Mouse (Mus musculus) midbrain, postnatal 0 days (tissue): ENCODE data around the gene Icam4. TPM values are rescaled to one million over a fixed set of nuclear protein-coding genes. Genes with fewer than 3 reads are reported as not detected.
"Not testable (repeated sequence)": the region's sequence is repeated elsewhere in the genome, so short reads cannot be mapped to it uniquely, and the experiment has no call there.

Source experiments
- ATAC-seq: fragments of 200-750 bp; cut with Nextera tagmentation; 2 replicates; pipeline ENCODE4 v1.8.0; 2017; ENCODE audit warnings: moderate number of reproducible peaks, mild to moderate bottlenecking, moderate TSS enrichment, moderate library complexity; ENCODE audit not compliant: low FRiP score
- DNase-seq: peaks from one replicate; pipeline ENCODE4 v3.0.0-alpha.2; 2015; ENCODE audit warnings: low spot score
- H3K27ac ChIP-seq: fragments of 300-500 bp; sonication (generic); 2 replicates; pipeline ENCODE4 v1.5.1; 2014; ENCODE audit warnings: low read depth, mild to moderate bottlenecking, low read length, mixed read lengths
- H3K27me3 ChIP-seq: fragments of 300-500 bp; sonication (generic); 2 replicates; pipeline ENCODE4 v1.6.1; 2014; ENCODE audit warnings: low read length, control low read depth, mixed read lengths; ENCODE audit not compliant: insufficient read depth
- H3K36me3 ChIP-seq: fragments of 300-500 bp; sonication (generic); 2 replicates; pipeline ENCODE4 v1.6.1; 2014; ENCODE audit warnings: low read length, control low read depth, mixed read lengths; ENCODE audit not compliant: insufficient read depth
- H3K4me1 ChIP-seq: fragments of 300-500 bp; sonication (generic); 2 replicates; pipeline ENCODE4 v1.6.1; 2014; ENCODE audit warnings: mild to moderate bottlenecking, control low read depth, antibody characterized with exemption, low read length, mixed read lengths; ENCODE audit not compliant: insufficient read depth
- H3K4me2 ChIP-seq: fragments of 300-500 bp; sonication (generic); 2 replicates; pipeline ENCODE4 v1.6.1; 2014; ENCODE audit warnings: low read depth, mild to moderate bottlenecking, low read length, mixed read lengths; ENCODE audit not compliant: poor library complexity, severe bottlenecking
- H3K4me3 ChIP-seq: fragments of 300-500 bp; sonication (generic); 2 replicates; pipeline ENCODE4 v1.5.1; 2014; ENCODE audit warnings: low read depth, mild to moderate bottlenecking, low read length, moderate library complexity
- H3K9ac ChIP-seq: fragments of 300-500 bp; sonication (generic); replicated peaks from 2 replicates; pipeline ENCODE4 v1.6.1; 2014; ENCODE audit warnings: mild to moderate bottlenecking, low read length, moderate library complexity, mixed read lengths; ENCODE audit not compliant: poor library complexity, severe bottlenecking
- H3K9me3 ChIP-seq: fragments of 300-500 bp; sonication (generic); 2 replicates; pipeline ENCODE4 v1.6.1; 2016; ENCODE audit warnings: low read length, control low read depth
- CTCF ChIP-seq: IDR thresholded peaks from 2 replicates; pipeline ENCODE4 v1.5.1; 2016; ENCODE audit warnings: antibody characterized with exemption, mild to moderate bottlenecking
- WGBS: fragments of 180-500 bp; shearing (Covaris S2); extraction: QIAGEN DNeasy Blood & Tissue Kit; methylation state at CpG from one replicate; pipeline ENCODE4 v1.1.7; 2014; 5-methylcytosine and 5-hydroxymethylcytosine counted together
- polyA plus RNA-seq: library from polyadenylated mRNA; unstranded; fragments of >200 nt; fragmentation: Nextera tagmentation; extraction: Ambion mirVana; gene quantifications from 2 replicates; pipeline ENCODE4 v1.2.1, GENCODE M21; 2015
- total RNA-seq: library from RNA; depleted of rRNA; stranded (reverse); fragments of >200 nt; gene quantifications from 2 replicates; pipeline ENCODE4 v1.2.3, GENCODE M21; 2014

The Icam4 gene
- total and polyA plus RNA-seq, 2 experiments from 2014 or later, result 0.30 TPM; not detected in 1

DNA sequence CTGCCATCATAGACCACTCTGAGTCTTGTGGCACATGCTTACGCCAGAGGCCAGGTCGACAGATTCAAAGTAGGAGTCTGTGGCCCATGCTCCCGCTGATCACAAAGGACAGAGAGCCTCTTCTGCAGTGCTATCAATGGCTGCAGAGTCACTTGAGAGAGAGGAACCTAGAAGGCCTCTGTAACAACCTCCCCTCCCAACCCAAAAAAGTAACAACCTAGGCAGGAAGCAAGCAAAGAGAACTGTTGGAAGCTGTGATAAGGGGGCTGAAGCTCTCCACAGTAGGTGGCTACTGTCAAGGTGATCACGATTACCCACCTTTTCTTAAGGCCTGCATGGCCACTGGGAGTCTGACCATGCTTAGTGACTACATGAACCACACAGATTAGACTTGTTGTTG is 14.4 kb downstream of the Icam4 start:
- Histone ChIP-seq H3K27ac (no peak overlapping the region), H3K27me3 (peaks cover 3% of the 10 kb centered on the region; the same call in 1 of the 2 replicates), H3K4me2 (no peak overlapping the region), H3K36me3 (no peaks in the 10 kb centered on the region), H3K4me1 (0 out of 2 replicates have a peak, but pooled peaks cover under 1% of the 10 kb centered on the region), H3K4me3 (no peak overlapping the region), H3K9ac (no peak overlapping the region), H3K9me3 (no peaks in the 10 kb centered on the region)
- 90% methylated on average over 4 of the region's 4 CpGs for WGBS
- DNase-seq (no peak), ATAC-seq (no peak)
- no peak for TF ChIP-seq CTCF

DNA sequence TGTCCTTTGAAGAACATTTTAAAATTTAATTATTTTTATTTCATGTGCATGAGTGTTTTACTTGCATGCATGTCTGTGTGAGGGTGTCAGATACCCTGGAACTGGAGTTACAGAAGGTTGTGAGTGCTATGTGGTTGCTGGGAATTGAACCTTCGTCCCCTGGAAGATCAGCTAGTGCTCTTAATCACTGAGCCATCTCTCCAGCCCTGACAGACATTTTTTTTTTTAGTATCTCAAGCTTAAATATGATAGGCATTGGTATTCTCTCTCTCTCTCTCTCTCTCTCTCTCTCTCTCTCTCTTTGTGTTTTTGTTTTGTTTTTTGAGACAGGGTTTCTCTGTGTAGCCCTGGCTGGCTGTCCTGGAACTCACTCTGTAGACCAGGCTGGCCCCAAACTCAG is 15.6 kb downstream of the Icam4 start:
- not testable (repeated sequence) for ATAC-seq, H3K4me3 ChIP-seq, H3K4me2 ChIP-seq

GRCm38 (mm10) chr9:21045235-21045634 is 16.1 kb downstream of the Icam4 start:
- no peaks in the 10 kb centered on the region for H3K36me3 ChIP-seq
- no peak overlapping the region for H3K4me2 ChIP-seq
- no peak for DNase-seq
- no peaks in the 10 kb centered on the region for H3K27me3 ChIP-seq
- H3K9me3 ChIP-seq, result no peaks in the 10 kb centered on the region
- TF ChIP-seq CTCF, result no peak
- WGBS, result 82% methylated on average over 3 of the region's 3 CpGs
- ATAC-seq, result no peak
- H3K27ac ChIP-seq, result no peak overlapping the region
- no peak overlapping the region for H3K4me3 ChIP-seq
- H3K9ac ChIP-seq, result no peak overlapping the region
- no peaks in the 10 kb centered on the region for H3K4me1 ChIP-seq

More for the DNA sequence above, 15.6 kb downstream of the Icam4 start:
- not testable (repeated sequence) for H3K9ac ChIP-seq, H3K27ac ChIP-seq, H3K4me1 ChIP-seq, H3K9me3 ChIP-seq, DNase-seq, H3K27me3 ChIP-seq, H3K36me3 ChIP-seq
- WGBS, result 42% methylated on average over 1 of the region's 1 CpGs

DNA sequence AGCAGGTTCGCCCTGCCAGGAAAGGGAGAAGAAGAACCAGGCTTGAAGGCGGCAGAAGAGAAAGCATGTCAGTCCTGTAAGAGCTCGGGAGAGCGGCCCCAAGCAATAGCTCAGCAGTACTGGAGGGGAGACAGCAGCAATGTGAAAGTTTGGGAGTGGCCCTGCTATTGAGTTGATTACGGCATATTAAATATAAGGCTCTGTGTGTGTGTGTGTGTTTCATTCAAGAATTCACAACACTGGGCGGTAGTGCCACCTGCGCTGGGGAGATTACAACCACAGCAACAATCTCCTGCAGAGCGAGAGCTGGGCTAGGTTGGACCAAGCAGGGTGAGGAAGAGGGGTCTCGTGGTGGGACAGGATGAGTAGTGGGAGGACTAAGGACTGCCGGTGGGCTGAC is 22.4 kb downstream of the Icam4 start:
- no peaks in the 10 kb centered on the region for H3K36me3 ChIP-seq
- no peak overlapping the region for H3K4me3 ChIP-seq
- no peaks in the 10 kb centered on the region for H3K9me3 ChIP-seq
- no peak overlapping the region for H3K27ac ChIP-seq
- no peaks in the 10 kb centered on the region for H3K27me3 ChIP-seq
- TF ChIP-seq CTCF, result no peak
- no peak overlapping the region for H3K4me2 ChIP-seq
- H3K9ac ChIP-seq, result no peak overlapping the region
- H3K4me1 ChIP-seq, result no peaks in the 10 kb centered on the region
- no peak for ATAC-seq
- 65% methylated on average over 10 of the region's 10 CpGs for WGBS
- no peak for DNase-seq

DNA sequence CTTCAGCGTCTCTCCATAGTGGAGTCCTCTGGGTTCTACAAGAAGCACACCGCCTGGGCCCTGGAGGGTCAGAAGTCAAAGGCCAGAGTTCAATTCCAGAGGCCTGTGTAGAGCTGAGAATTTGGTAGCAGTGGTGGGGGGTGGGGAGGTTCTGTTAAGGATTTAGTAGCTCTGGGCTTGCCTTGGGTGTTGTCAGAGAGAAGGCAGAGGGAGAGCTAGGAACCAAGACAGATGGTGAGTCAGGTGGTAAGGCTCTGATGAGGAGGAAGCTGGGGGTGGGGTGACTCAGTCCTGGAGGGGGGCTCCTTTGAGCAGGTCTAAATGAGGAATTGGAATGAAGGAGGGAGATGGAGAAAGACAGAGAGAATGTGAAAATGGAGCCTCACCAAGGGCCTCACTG is 33.8 kb downstream of the Icam4 start:
- no peak overlapping the region for H3K27ac ChIP-seq
- DNase-seq (no peak), ATAC-seq (no peak)

GRCm38 (mm10) chr9:21067006-21067684 is 38.0 kb downstream of the Icam4 start, which contains the start of gene Zglp1:
Gene Zglp1, minus strand, starts transcription at chr9:21067093.
- Histone ChIP-seq H3K9me3 (no peaks in the 10 kb centered on the region), H3K4me1 (0 out of 2 replicates have a peak, but pooled peaks cover under 1% of the 10 kb centered on the region), H3K4me2 (no peak within 1 kb of the TSS), H3K27me3 (no peaks in the 10 kb centered on the region), H3K27ac (no peak within 1 kb of the TSS), H3K36me3 (peaks cover 31% of the 10 kb centered on the region), H3K4me3 (no peak within 1 kb of the TSS), H3K9ac (no peak within 1 kb of the TSS)
- WGBS, result 92% methylated on average over 24 of the region's 27 CpGs
- DNase-seq (no peak), ATAC-seq (no peak)
- no peak for TF ChIP-seq CTCF

More for the DNA sequence above, 33.8 kb downstream of the Icam4 start:
- 89% methylated on average over 2 of the region's 2 CpGs for WGBS
- Histone ChIP-seq H3K9me3 (no peaks in the 10 kb centered on the region), H3K36me3 (peaks cover 32% of the 10 kb centered on the region), H3K4me2 (no peak overlapping the region), H3K4me1 (no peaks in the 10 kb centered on the region), H3K27me3 (no peaks in the 10 kb centered on the region), H3K4me3 (no peak overlapping the region), H3K9ac (no peak overlapping the region)
- no peak for TF ChIP-seq CTCF
